Mouse (Mus musculus) neural tube, embryonic 13.5 days (tissue): ENCODE measurements at regions not wholly inside any gene's neighbourhood (a gene's known extent, or its start where the extent isn't known, plus 50 kb on each side); places are given as distances from the start of the nearest gene placed in this dataset.

Source experiments
- ATAC-seq: fragments of 200-750 bp; cut with Nextera tagmentation; 2 replicates; pipeline ENCODE4 v1.8.0; 2017; ENCODE audit warnings: low read depth, mild to moderate bottlenecking, moderate TSS enrichment, moderate library complexity
- H3K27ac ChIP-seq: fragments of 300-500 bp; sonication (generic); replicated peaks from 2 replicates; pipeline ENCODE4 v1.5.1; 2015; ENCODE audit warnings: moderate library complexity, mild to moderate bottlenecking, inconsistent platforms
- H3K27me3 ChIP-seq: fragments of 300-500 bp; sonication (generic); 2 replicates; pipeline ENCODE4 v1.6.1; 2015; ENCODE audit warnings: mild to moderate bottlenecking, inconsistent platforms
- H3K36me3 ChIP-seq: fragments of 300-500 bp; sonication (generic); 2 replicates; pipeline ENCODE4 v1.6.1; 2015; ENCODE audit warnings: mild to moderate bottlenecking, inconsistent platforms
- H3K4me1 ChIP-seq: fragments of 300-500 bp; sonication (generic); replicated peaks from 2 replicates; pipeline ENCODE4 v1.6.1; 2015; ENCODE audit warnings: inconsistent platforms
- H3K4me2 ChIP-seq: fragments of 300-500 bp; sonication (generic); 2 replicates; pipeline ENCODE4 v1.6.1; 2015; ENCODE audit warnings: inconsistent platforms, mild to moderate bottlenecking, moderate library complexity
- H3K4me3 ChIP-seq: fragments of 300-500 bp; sonication (generic); 2 replicates; pipeline ENCODE4 v1.5.1; 2015; ENCODE audit warnings: mild to moderate bottlenecking, inconsistent platforms
- H3K9ac ChIP-seq: fragments of 300-500 bp; sonication (generic); 2 replicates; pipeline ENCODE4 v1.6.1; 2015; ENCODE audit warnings: moderate library complexity, mild to moderate bottlenecking, inconsistent platforms
- H3K9me3 ChIP-seq: fragments of 300-500 bp; sonication (generic); 2 replicates; pipeline ENCODE4 v1.6.1; 2016; ENCODE audit warnings: inconsistent platforms
- WGBS: fragments of 180-500 bp; shearing (Covaris S2); methylation state at CpG from one replicate; pipeline ENCODE4 v1.1.7; 2015; 5-methylcytosine and 5-hydroxymethylcytosine counted together

DNA sequence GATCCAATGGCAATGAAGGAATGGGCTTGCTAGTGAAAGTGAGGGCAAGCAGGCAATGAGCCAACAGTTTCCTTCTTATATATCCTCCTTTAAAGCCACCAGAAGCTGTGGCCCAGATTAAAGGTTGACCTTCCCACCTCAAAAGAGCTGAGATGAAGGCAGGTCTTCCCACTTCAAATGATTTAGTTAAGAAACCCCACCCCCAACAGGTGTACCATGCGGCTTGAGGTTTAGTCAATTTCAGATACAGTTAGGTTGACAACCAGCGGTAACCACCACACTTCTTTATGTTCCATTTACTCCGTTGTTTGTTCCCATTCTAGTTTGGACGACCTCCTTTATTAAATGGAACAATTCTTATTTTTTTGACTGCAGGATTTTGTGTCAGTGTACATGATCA lies 317.8 kb upstream of the Ptger4 start:
- ATAC-seq: no peak
- no peaks in the 10 kb centered on the region for H3K4me1 ChIP-seq
- H3K36me3 ChIP-seq: no peaks in the 10 kb centered on the region
- H3K9ac ChIP-seq: no peak overlapping the region
- 89% methylated on average over 4 of the region's 4 CpGs for WGBS
- H3K4me3 ChIP-seq: no peak overlapping the region
- H3K9me3 ChIP-seq: no peaks in the 10 kb centered on the region
- H3K4me2 ChIP-seq: no peak overlapping the region
- no peaks in the 10 kb centered on the region for H3K27me3 ChIP-seq
- H3K27ac ChIP-seq: no peak overlapping the region

DNA sequence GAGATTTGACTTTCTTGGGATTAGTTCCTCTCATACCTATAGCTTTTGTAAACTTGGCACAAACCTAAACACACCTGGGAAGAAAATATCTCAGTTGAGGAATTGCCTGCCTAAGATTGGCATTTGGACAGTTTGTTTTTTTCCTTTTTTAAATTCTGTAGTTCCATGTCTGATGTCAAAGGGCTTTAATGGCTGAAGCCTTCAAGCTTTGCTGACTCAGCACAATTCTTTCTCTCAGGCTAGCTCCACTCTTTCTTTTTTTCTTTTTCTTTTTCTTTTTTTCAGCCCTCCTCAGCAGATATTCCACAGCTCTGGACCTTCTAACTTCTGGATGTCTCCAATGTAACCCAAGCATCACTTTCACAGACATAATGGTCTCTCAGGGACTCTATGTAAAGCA lies 330.4 kb upstream of the Ptger4 start:
- H3K36me3 ChIP-seq: no peaks in the 10 kb centered on the region
- H3K27ac ChIP-seq: no peak overlapping the region
- no peaks in the 10 kb centered on the region for H3K9me3 ChIP-seq
- H3K27me3 ChIP-seq: no peaks in the 10 kb centered on the region
- H3K4me2 ChIP-seq: no peak overlapping the region
- H3K4me1 ChIP-seq: no peaks in the 10 kb centered on the region
- no peak overlapping the region for H3K4me3 ChIP-seq
- ATAC-seq: no peak
- H3K9ac ChIP-seq: no peak overlapping the region

DNA sequence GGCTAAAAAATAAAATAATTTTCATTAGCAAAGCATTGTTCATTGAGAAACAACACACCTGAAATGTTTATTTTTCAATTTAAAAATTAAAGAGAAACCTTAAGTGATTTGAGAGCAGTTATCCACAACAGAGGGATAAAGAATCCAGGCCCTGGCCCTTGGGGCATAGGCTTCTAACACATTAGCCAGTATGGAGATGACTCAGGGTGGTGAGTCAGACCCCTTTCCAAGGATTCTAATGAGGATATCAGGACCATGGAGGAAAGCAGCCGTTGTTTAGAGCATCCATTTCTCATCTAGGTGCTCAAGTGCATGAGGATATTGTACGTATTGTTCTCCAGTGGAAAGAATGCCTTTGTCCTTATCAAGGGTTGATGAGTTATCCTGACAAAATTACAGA lies 335.6 kb upstream of the Ptger4 start:
- H3K4me3 ChIP-seq: no peak overlapping the region
- H3K4me1 ChIP-seq: no peaks in the 10 kb centered on the region
- WGBS: 81% methylated on average over 2 of the region's 2 CpGs
- H3K9ac ChIP-seq: no peak overlapping the region
- no peak for ATAC-seq
- H3K4me2 ChIP-seq: no peak overlapping the region
- no peaks in the 10 kb centered on the region for H3K27me3 ChIP-seq
- no peaks in the 10 kb centered on the region for H3K36me3 ChIP-seq
- H3K9me3 ChIP-seq: no peaks in the 10 kb centered on the region
- no peak overlapping the region for H3K27ac ChIP-seq

DNA sequence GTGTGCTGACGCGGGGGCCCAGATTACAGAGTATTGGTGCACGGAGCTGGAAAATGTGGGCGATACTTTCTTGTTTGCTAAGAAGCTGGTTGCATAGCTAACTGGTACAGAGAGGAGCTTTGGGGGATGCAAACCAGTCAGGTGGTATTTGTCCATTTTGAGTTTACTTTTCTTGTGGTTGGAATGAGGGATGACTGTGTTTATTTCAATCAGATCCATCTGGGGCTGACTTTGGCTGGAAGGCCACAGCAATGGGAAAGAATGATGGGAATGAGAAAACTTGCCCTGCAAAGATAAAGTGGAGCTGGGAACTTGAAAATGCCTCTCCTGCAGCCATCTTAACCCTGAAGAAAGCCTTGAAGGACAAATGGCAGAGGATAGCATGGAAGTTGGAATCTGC lies 336.4 kb upstream of the Ptger4 start:
- 97% methylated on average over 4 of the region's 4 CpGs for WGBS
- Histone ChIP-seq H3K4me1 (no peaks in the 10 kb centered on the region), H3K9ac (no peak overlapping the region), H3K36me3 (no peaks in the 10 kb centered on the region), H3K9me3 (no peaks in the 10 kb centered on the region), H3K27ac (no peak overlapping the region), H3K27me3 (no peaks in the 10 kb centered on the region), H3K4me2 (no peak overlapping the region), H3K4me3 (no peak overlapping the region)
- ATAC-seq: no peak

DNA sequence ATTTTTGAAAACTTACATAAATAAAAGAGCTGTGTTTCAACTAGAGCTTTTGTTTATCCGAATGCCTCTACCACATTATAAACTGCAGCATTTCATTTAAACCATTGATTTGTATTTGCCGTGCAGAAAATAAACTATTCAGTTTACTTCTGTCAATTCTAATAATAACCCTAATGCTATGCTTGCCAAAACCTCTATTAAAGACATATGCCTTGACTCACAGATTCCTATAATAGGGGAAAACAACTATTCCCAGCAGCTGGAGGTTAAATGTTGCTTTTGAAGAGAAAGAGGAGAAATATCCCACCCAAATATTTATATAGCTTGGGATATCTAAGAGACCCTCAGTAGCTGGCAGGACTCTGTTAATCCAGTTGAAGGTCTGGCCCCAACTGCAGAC lies 340.4 kb upstream of the Ptger4 start:
- no peak overlapping the region for H3K4me2 ChIP-seq
- H3K27ac ChIP-seq: no peak overlapping the region
- H3K9ac ChIP-seq: no peak overlapping the region
- ATAC-seq: no peak
- H3K4me1 ChIP-seq: no peaks in the 10 kb centered on the region
- H3K27me3 ChIP-seq: no peaks in the 10 kb centered on the region
- no peaks in the 10 kb centered on the region for H3K36me3 ChIP-seq
- no peaks in the 10 kb centered on the region for H3K9me3 ChIP-seq
- H3K4me3 ChIP-seq: no peak overlapping the region
- WGBS: 88% methylated on average over 2 of the region's 2 CpGs

DNA sequence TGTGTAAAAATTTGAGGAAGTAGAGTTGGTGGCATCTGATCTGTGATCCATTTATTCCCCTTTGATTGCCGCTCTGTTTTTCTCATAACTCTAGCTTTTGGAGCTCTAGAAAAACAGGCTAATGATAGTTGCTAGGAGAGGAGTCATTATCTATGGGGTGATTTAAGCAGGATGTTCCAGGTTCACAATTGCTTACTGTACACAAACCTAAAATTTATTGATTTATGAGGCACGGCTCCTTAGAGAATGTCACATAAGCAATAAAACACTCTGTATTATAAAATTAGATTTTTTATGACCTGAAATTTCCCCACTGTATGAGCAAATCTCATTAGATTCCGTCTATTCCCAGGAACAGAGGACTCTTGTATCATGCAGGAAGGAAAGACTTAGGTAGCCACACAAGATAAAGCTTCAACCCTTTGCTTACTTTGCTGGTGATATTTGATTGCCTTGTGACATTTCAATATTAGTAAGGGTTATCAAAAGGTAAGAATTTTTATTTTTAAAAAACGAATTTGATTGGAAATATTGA lies 360.8 kb upstream of the Ptger4 start:
- no peak overlapping the region for H3K4me2 ChIP-seq
- no peaks in the 10 kb centered on the region for H3K4me1 ChIP-seq
- H3K36me3 ChIP-seq: no peaks in the 10 kb centered on the region
- no peak overlapping the region for H3K27ac ChIP-seq
- 62% methylated on average over 4 of the region's 4 CpGs for WGBS
- H3K4me3 ChIP-seq: no peak overlapping the region
- no peak overlapping the region for H3K9ac ChIP-seq
- no peak for ATAC-seq
- no peaks in the 10 kb centered on the region for H3K9me3 ChIP-seq
- no peaks in the 10 kb centered on the region for H3K27me3 ChIP-seq

DNA sequence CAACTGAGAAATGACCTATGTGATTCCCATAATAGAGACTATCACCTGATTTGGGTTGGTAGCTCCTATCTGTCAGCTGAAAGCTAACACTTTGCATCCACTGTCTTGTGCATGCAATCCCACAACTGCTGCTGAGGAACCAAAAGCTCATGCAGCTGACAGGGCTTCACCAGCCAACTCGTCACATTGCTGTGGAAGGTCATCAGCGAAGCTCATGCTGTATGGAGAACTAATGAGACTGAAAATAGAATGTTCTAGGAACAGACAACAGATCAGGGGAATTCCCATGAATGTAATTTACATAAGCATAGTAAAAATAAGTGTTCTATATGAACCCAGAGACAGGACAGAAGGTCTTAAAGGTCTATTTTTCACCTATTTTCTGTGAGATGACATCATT lies 363.5 kb upstream of the Ptger4 start:
- Histone ChIP-seq H3K36me3 (no peaks in the 10 kb centered on the region), H3K27me3 (no peaks in the 10 kb centered on the region), H3K4me1 (no peaks in the 10 kb centered on the region), H3K4me3 (no peak overlapping the region), H3K9me3 (no peaks in the 10 kb centered on the region), H3K4me2 (no peak overlapping the region), H3K27ac (no peak overlapping the region), H3K9ac (no peak overlapping the region)
- ATAC-seq: no peak
- 76% methylated on average over 2 of the region's 2 CpGs for whole genome bisulfite sequencing

DNA sequence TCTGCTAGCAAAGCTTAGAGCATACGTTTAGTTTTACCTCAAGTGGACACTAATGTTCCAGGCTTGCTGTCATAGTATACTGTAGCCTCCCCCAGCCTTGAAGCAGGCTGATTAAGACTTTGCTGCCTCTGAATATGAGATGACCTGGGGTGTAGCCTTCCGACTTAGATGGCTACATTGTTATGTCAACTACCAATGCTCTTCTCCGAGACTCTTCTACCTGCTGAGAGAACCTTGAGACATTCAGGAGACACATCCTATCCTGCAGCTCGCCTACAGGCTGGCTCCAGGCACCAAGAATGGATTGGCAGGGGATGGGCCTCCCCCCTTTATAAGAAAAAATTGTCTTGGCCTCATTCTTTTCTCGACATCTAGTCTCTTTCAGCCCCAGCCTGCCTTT lies 379.0 kb upstream of the Ptger4 start:
- no peak for ATAC-seq
- 79% methylated on average over 5 of the region's 5 CpGs for WGBS
- no peaks in the 10 kb centered on the region for H3K36me3 ChIP-seq
- H3K4me2 ChIP-seq: no peak overlapping the region
- no peak overlapping the region for H3K9ac ChIP-seq
- no peaks in the 10 kb centered on the region for H3K4me1 ChIP-seq
- no peaks in the 10 kb centered on the region for H3K27me3 ChIP-seq
- no peak overlapping the region for H3K27ac ChIP-seq
- H3K4me3 ChIP-seq: no peak overlapping the region
- no peaks in the 10 kb centered on the region for H3K9me3 ChIP-seq

DNA sequence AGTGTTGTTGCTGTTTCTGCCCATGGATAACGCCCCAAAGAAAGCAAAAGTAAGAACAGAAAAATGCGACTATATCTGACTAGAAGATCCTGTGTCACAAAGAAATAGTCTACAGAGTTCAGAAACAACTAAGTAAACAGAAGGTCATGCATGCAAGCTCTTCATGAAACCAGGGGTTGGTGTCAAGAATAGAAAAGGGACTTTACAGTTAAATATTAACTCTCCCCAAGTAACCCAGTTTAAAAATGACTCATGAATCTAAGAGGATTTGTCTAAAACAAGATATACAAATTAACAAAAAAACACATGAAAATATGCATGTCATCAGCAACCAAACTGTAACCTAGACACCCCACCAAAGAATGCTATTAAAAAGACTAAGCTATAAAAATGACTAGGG lies 381.4 kb upstream of the Ptger4 start:
- no peak overlapping the region for H3K27ac ChIP-seq
- H3K4me3 ChIP-seq: no peak overlapping the region
- H3K9ac ChIP-seq: no peak overlapping the region
- no peak overlapping the region for H3K4me2 ChIP-seq
- H3K9me3 ChIP-seq: no peaks in the 10 kb centered on the region
- WGBS: 93% methylated on average over 2 of the region's 2 CpGs
- no peak for ATAC-seq
- no peaks in the 10 kb centered on the region for H3K4me1 ChIP-seq
- H3K36me3 ChIP-seq: no peaks in the 10 kb centered on the region
- no peaks in the 10 kb centered on the region for H3K27me3 ChIP-seq

DNA sequence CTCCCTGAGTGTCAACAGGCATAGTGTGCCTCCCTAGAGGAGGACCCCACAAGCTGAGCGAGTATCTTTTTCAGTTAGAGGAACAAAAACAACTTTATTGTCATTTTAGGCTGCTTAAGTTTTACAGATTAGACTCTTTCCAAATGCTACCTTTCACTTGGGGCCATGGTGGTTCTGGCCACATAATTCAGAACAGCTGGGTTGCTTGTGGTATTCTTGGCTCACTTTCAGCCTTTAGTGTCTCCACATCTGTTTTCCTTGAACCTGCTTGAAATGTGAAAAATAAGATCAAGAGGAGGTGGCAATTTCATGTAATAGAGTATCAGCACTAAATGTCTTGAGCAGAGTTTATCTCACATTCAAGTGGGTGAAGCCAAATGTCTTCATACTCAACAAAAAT lies 402.7 kb upstream of the Ptger4 start:
- Histone ChIP-seq H3K27me3 (no peaks in the 10 kb centered on the region), H3K4me2 (no peak overlapping the region), H3K9ac (no peak overlapping the region), H3K4me3 (no peak overlapping the region), H3K27ac (no peak overlapping the region), H3K9me3 (no peaks in the 10 kb centered on the region), H3K36me3 (no peaks in the 10 kb centered on the region), H3K4me1 (no peaks in the 10 kb centered on the region)
- no peak for ATAC-seq
- WGBS: 72% methylated on average over 1 of the region's 1 CpGs

DNA sequence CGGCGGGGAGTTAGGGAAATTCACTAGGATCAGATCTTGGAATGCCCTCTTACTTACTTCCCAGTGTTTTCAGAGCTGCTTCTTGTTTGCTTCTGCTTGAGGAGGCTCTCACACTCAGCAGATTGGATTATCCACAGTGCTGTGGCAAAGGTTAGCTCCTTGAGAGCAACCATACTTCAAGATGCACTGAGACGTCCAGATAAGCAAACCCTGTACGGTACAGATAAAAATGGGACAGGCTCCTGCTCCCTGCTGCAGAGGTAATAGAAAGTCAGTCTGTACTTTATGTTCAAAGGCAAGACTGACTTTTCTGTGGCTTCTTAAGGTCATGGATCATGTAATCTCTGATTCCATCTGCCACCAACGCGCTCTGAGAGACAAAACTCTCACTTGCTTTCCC lies 414.8 kb upstream of the Ptger4 start:
- H3K4me2 ChIP-seq: no peak overlapping the region
- no peak overlapping the region for H3K4me3 ChIP-seq
- no peaks in the 10 kb centered on the region for H3K36me3 ChIP-seq
- H3K9me3 ChIP-seq: no peaks in the 10 kb centered on the region
- WGBS: 90% methylated on average over 6 of the region's 6 CpGs
- H3K9ac ChIP-seq: no peak overlapping the region
- no peak overlapping the region for H3K27ac ChIP-seq
- ATAC-seq: no peak
- no peaks in the 10 kb centered on the region for H3K27me3 ChIP-seq
- H3K4me1 ChIP-seq: no peaks in the 10 kb centered on the region

DNA sequence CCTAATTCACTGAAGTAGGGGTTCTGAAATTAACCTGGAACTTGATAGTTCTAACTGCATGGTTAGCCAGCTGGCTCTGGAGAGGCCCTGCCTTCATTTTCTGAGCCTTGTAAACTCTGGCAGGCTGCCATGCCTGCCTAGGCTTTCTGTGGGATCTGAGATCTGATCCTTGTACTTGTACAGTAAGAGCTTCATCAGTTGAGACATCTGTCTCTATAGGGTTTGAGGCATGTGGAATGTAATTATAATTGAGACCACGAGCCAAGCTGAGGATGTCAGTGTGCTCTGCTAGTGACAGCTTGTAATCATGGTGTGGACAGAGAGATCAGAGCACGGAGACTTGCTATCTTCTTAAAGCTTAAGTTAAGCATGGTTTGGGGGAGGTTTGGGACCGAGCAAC lies 416.8 kb upstream of the Ptger4 start:
- H3K9me3 ChIP-seq: no peaks in the 10 kb centered on the region
- ATAC-seq: no peak
- WGBS: 80% methylated on average over 3 of the region's 3 CpGs
- no peaks in the 10 kb centered on the region for H3K36me3 ChIP-seq
- no peak overlapping the region for H3K4me2 ChIP-seq
- H3K27me3 ChIP-seq: no peaks in the 10 kb centered on the region
- no peaks in the 10 kb centered on the region for H3K4me1 ChIP-seq
- H3K4me3 ChIP-seq: no peak overlapping the region
- no peak overlapping the region for H3K9ac ChIP-seq
- H3K27ac ChIP-seq: no peak overlapping the region

DNA sequence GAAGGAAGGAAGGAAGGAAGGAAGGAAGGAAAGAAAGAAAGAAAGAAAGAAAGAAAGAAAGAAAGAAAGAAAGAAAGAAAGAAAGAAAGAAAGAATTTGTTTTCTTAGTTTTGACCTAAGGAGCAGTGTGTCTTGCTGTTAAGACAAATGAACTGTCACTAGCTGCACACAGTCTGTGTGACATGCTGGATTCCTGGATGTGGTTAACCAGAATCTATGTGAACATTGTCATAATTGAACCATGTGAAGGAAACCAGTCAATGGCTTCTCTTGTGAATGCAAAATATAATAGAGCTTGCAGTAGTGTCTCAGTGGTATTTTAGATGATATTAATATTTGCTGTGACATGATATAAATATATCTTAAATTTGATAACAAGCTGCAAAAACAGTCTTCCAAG lies 427.8 kb upstream of the Ptger4 start:
- H3K27me3 ChIP-seq: no peaks in the 10 kb centered on the region
- H3K9ac ChIP-seq: no peak overlapping the region
- H3K4me2 ChIP-seq: no peak overlapping the region
- H3K4me3 ChIP-seq: no peak overlapping the region
- ATAC-seq: no peak
- H3K27ac ChIP-seq: no peak overlapping the region
- H3K9me3 ChIP-seq: no peaks in the 10 kb centered on the region
- no peaks in the 10 kb centered on the region for H3K4me1 ChIP-seq
- no peaks in the 10 kb centered on the region for H3K36me3 ChIP-seq

DNA sequence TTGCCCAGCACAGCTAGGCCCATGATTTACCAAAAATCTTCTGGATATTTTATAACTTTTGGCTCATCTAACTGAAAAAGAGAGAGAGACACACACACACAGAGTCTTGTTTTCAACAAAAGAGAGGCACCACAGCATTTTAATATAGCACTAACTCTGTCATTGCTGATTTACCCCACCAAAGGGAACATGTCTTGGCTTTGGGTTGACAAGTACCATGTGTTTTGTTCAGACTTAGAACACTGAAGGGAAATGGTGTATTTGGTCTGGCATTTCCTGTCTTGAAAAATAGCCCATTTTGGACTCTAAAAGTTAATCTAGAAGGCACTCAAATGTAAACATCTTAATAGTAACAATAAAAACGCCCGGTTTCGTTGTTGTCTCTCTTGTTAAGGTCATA lies 432.7 kb upstream of the Ptger4 start:
- Histone ChIP-seq H3K4me3 (no peak overlapping the region), H3K4me2 (no peak overlapping the region), H3K9ac (no peak overlapping the region), H3K36me3 (no peaks in the 10 kb centered on the region), H3K9me3 (no peaks in the 10 kb centered on the region), H3K27me3 (no peaks in the 10 kb centered on the region), H3K27ac (no peak overlapping the region), H3K4me1 (no peaks in the 10 kb centered on the region)
- no peak for ATAC-seq
- whole genome bisulfite sequencing: 81% methylated on average over 3 of the region's 3 CpGs
